Mouse (Mus musculus) left cerebral cortex, postnatal 4 days (tissue): Measurements from ENCODE around the gene Mcm3ap. TPM values are rescaled to one million over a fixed set of nuclear protein-coding genes. Genes with fewer than 3 reads are reported as not detected.

Experiments
- total RNA-seq, 2 experiments: library from RNA; stranded (reverse); gene quantifications; 2 replicates each; pipeline ENCODE4 v1.2.3; 2021

Mcm3ap gene
- total RNA-seq, 2 experiments from 2014 or later, result 59.3 to 61.9 TPM

Other genes with a start within 250 kb of the Mcm3ap start
- 100 to 1,000 TPM; 145 to 146 TPM for gene Prmt2, start 231.1 kb upstream of the Mcm3ap start, total RNA-seq
- gene S100b, start 215.1 kb upstream of the Mcm3ap start, total RNA-seq, result 1 to 10 TPM; 5.4 to 6.4 TPM
- gene Dip2a, start 123.6 kb upstream of the Mcm3ap start, total RNA-seq, result 10 to 100 TPM; 75.7 to 77.0 TPM
- gene AC141477.1, start 28.5 kb upstream of the Mcm3ap start, total RNA-seq, result not detected
- 10 to 100 TPM; 11.5 to 11.6 TPM for gene Pcnt, start 26.1 kb upstream of the Mcm3ap start, total RNA-seq
- gene 2610028H24Rik, start 19.8 kb upstream of the Mcm3ap start, total RNA-seq, result not detected
- gene Ybey, start 187 bp downstream of the Mcm3ap start, total RNA-seq, result 1 to 10 TPM; 3.8 TPM
- 100 to 1,000 TPM in 1 of 2 experiments, 10 to 100 TPM in 1; 97.2 to 103 TPM for gene Lss, start 62.7 kb downstream of the Mcm3ap start, total RNA-seq
- not detected for gene Spatc1l, start 93.3 kb downstream of the Mcm3ap start, total RNA-seq
- gene Ftcd, start 106.7 kb downstream of the Mcm3ap start, total RNA-seq, result not detected
- gene Col6a2, start 154.7 kb downstream of the Mcm3ap start, total RNA-seq, result 10 to 100 TPM; 16.7 to 17.4 TPM